Mouse (Mus musculus) thymus, adult 2 months (tissue): ENCODE results near the gene Cc2d2b.

ENCODE experiments used
- CTCF ChIP-seq: fragments of 200-500 bp; IDR thresholded peaks from 2 replicates; pipeline ENCODE4 v1.5.1; 2012; ENCODE audit warnings: mild to moderate bottlenecking, control low read depth, low read length, moderate library complexity, borderline replicate concordance; ENCODE audit not compliant: control insufficient read depth, poor library complexity, insufficient read depth; ENCODE audit errors: extremely low read depth
- POLR2A ChIP-seq: fragments of 200-500 bp; IDR thresholded peaks from 2 replicates; pipeline ENCODE4 v1.6.1; 2012; ENCODE audit warnings: mild to moderate bottlenecking, low read length, control low read depth, moderate library complexity; ENCODE audit not compliant: control insufficient read depth, poor library complexity, insufficient read depth; ENCODE audit errors: extremely low read depth

GRCm38 (mm10) chr19:40716981-40717380 is 31.6 kb upstream of the Cc2d2b start:
- no peak for TF ChIP-seq POLR2A
- TF ChIP-seq CTCF = no peak
